ENCODE assay signal across 8 mouse cellular contexts in the genomic region with DNA sequence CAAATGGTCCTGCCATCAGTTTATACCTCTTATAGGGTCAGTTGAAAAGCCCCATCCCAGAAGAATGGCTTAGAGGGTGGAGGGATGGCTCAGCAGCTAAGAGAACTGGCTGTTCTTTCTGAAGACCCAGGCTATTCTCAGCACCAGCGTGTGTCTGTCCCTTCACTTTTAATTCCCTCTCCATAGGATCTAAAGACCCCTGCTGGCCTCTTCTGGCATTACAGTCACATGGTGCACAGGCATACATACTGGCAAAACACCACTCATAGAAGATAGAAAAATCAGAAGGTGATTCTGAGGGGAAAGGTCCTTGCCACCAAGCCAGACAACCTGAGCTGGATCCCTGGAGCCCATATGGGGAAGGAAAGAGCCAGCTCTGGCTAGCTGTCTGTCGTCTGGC. TPM values are rescaled to one million over a fixed set of nuclear protein-coding genes. Genes with fewer than 3 reads are reported as not detected.
A peak's percentile ranks its signal among the peaks of the same experiment; 100 is the strongest.
DNase-seq lines count a peak whose midpoint lies in the region; ATAC-seq and TF ChIP-seq lines count a peak whose summit lies in the region.

No protein-coding gene starts in this region.

- peaks cover 4% of the 10 kb centered on the region; the same call in 1 of the 2 replicates for H3K36me3 ChIP-seq in heart, embryonic 10.5 days

- peak; percentile 69 for ATAC-seq in Patski

- WGBS in heart, embryonic 10.5 days, result 43% methylated on average over 2 of the region's 2 CpGs

- intact Hi-C loops in heart, postnatal 10 days (cut with DNase I), result no loop called here

- H3K4me3 ChIP-seq in heart, embryonic 10.5 days, result no peak overlapping the region

- CTCF ChIA-PET in Patski (lab: Charles Lee), result interaction anchor here (0.9 to 1.5 kb wide), 8 partner anchors 12 to 392 kb away, joined by 3 to 8 read pairs (median 4); no protein-coding TSS in a partner anchor

- no peaks in the 10 kb centered on the region for H3K9me3 ChIP-seq in heart, embryonic 10.5 days

- H3K27ac ChIP-seq in heart, embryonic 10.5 days, result no peak overlapping the region

- peaks cover 15% of the 10 kb centered on the region for H3K4me1 ChIP-seq in heart, embryonic 10.5 days

- TF ChIP-seq CTCF in Patski (IDR thresholded peaks at IDR 0.05), result peak; percentile 83

- peak; percentile 61 to 77 for DNase-seq in heart, postnatal 10 days
- no peak for DNase-seq in heart, embryonic 10.5 days (ENCODE audit: low spot score)
- DNase-seq in 416B (ENCODE audit: low read depth) (peak; percentile 70), Patski (ENCODE audit: low read depth, low spot score) (no peak)
- peak; percentile 53 for DNase-seq in embryo, embryonic 9.5 days (ENCODE audit: extremely low spot score)
- peak; percentile 55 to 84 for DNase-seq in kidney, postnatal 25 days
- peak; percentile 55 for DNase-seq in naive thymus-derived CD4-positive, alpha-beta T cell, adult 2 months (ENCODE audit: low read depth)
- DNase-seq in yolk sac, embryonic 10.5 days (ENCODE audit: low spot score), result no peak

- POLR2A ChIA-PET in Patski (lab: Charles Lee), result no interaction called here

- H3K27me3 ChIP-seq in heart, embryonic 10.5 days (ENCODE audit: insufficient read depth, poor library complexity, severe bottlenecking), result no peaks in the 10 kb centered on the region
- H3K27me3 ChIP-seq in Patski, result no peaks in the 10 kb centered on the region

- in situ Hi-C loops in Patski (cut with MboI; ENCODE audit: low pct_unique_long_range_greater_than_20kb), result loop anchor here (5.0 to 10.0 kb wide), 3 partner anchors 211 to 689 kb away; no protein-coding TSS in a partner anchor

RNA-seq across cellular contexts. Expression of gene Ralb, which starts 41.2 kb away (rescaled TPM):
- total RNA-seq in heart, postnatal 10 days (2021), result 10 to 100 TPM; 48.8 to 56.6 TPM
- polyA plus RNA-seq in heart, embryonic 10.5 days (2016; fragmentation: Nextera tagmentation; extraction: Ambion mirVana), result 176 and 192 TPM in 2 replicates
- polyA plus RNA-seq in Patski (2021), result 66.6 TPM

RNA-seq across cellular contexts. Expression of gene Inhbb, which starts 41.3 kb away (rescaled TPM):
- 1 to 10 TPM; 1.1 to 1.2 TPM for total RNA-seq in heart, postnatal 10 days (2021)
- 0.08 and 0.12 TPM in 2 replicates for polyA plus RNA-seq in heart, embryonic 10.5 days (2016; fragmentation: Nextera tagmentation; extraction: Ambion mirVana)
- polyA plus RNA-seq in Patski (2021), result 24.6 TPM

Comparison
In these comparisons a context has a peak if more than half of its experiments do, and no peak if none do; other contexts are left out.
1. DNase-seq: peak in heart, postnatal 10 days (2 of 2), 416B (single experiment), embryo, embryonic 9.5 days (single experiment), kidney, postnatal 25 days (2 of 2) and naive thymus-derived CD4-positive, alpha-beta T cell, adult 2 months (single experiment); none in heart, embryonic 10.5 days (single experiment), Patski (single experiment) and yolk sac, embryonic 10.5 days (single experiment).
2. RNA of gene Inhbb, which starts 41.3 kb away (polyA plus RNA-seq): 24.6 TPM in Patski (single experiment); 0.08 to 0.12 TPM in heart, embryonic 10.5 days; every median in the first group is over 10 times any median in the second.